Mouse (Mus musculus) layer of hippocampus, adult 18-20 months (tissue): Measurements from ENCODE around the gene Zfp991. TPM values are rescaled to one million over a fixed set of nuclear protein-coding genes. Genes with fewer than 3 reads are reported as not detected.
"Not testable (repeated sequence)": the region's sequence is repeated elsewhere in the genome, so short reads cannot be mapped to it uniquely, and the experiment has no call there.

Source experiments
- DNase-seq, 2 experiments: peaks; one replicate each; pipeline ENCODE4 v3.0.0; 2022; ENCODE audit warnings: low spot score in 2 of 2
- long read RNA-seq: library from polyadenylated mRNA; stranded (forward); transcript quantifications from one replicate; pipeline ENCODE4 v2.0.0, GENCODE M21; 2021
- total RNA-seq, 2 experiments: library from RNA; stranded (reverse); gene quantifications; 2 replicates each; pipeline ENCODE4 v1.2.3; 2021

Gene Zfp991
- 1 to 10 TPM; 6.9 to 8.8 TPM for total RNA-seq
- long read RNA-seq, partial matches to known transcripts: 0 of 3 reads
- long read RNA-seq, other reads (novel, unspliced or antisense): 3 of 3 reads

- not testable (repeated sequence) for DNase-seq
These were observed at the start of gene Zfp991 for GRCm38 (mm10) chr4:147131837-147132459. Gene Zfp991 (plus strand): TSS chr4:147132038.

GRCm38 (mm10) chr4:147095641-147096040 lies 36.2 kb upstream of the Zfp991 start:
- not testable (repeated sequence) for DNase-seq

- peak in 1 of 2 experiments; percentile 45 for DNase-seq
These were observed 29.9 kb upstream of the Zfp991 start for GRCm38 (mm10) chr4:147101666-147102626.

- DNase-seq: not testable (repeated sequence)
These were observed 28.0 kb upstream of the Zfp991 start for GRCm38 (mm10) chr4:147103814-147104213.

- DNase-seq: not testable (repeated sequence)
These were observed 14.0 kb upstream of the Zfp991 start for GRCm38 (mm10) chr4:147117839-147118238.

- DNase-seq: not testable (repeated sequence)
These were observed 9.6 kb upstream of the Zfp991 start for GRCm38 (mm10) chr4:147122286-147122685.

- DNase-seq: not testable (repeated sequence)
These were observed 8.0 kb upstream of the Zfp991 start for GRCm38 (mm10) chr4:147123797-147124196.

- DNase-seq: not testable (repeated sequence)
These were observed 7.2 kb upstream of the Zfp991 start for GRCm38 (mm10) chr4:147124400-147125306.

- not testable (repeated sequence) for DNase-seq
These were observed 6.5 kb upstream of the Zfp991 start for GRCm38 (mm10) chr4:147125326-147125725.

- DNase-seq: not testable (repeated sequence)
These were observed 6.0 kb upstream of the Zfp991 start for GRCm38 (mm10) chr4:147125870-147126269.

- not testable (repeated sequence) for DNase-seq
These were observed 5.4 kb upstream of the Zfp991 start for GRCm38 (mm10) chr4:147126435-147126834.

- DNase-seq: not testable (repeated sequence)
These were observed 4.7 kb upstream of the Zfp991 start for GRCm38 (mm10) chr4:147127137-147127536.

- DNase-seq: not testable (repeated sequence)
These were observed 3.7 kb upstream of the Zfp991 start for GRCm38 (mm10) chr4:147128152-147128551.

- not testable (repeated sequence) for DNase-seq
These were observed 1.8 kb downstream of the Zfp991 start for GRCm38 (mm10) chr4:147133596-147133995.

- DNase-seq: not testable (repeated sequence)
These were observed 9.9 kb downstream of the Zfp991 start for GRCm38 (mm10) chr4:147141757-147142156.

GRCm38 (mm10) chr4:147165282-147165681 lies 33.4 kb downstream of the Zfp991 start:
- DNase-seq: not testable (repeated sequence)

GRCm38 (mm10) chr4:147170547-147170946 lies 38.7 kb downstream of the Zfp991 start:
- DNase-seq: not testable (repeated sequence)

- not testable (repeated sequence) for DNase-seq
These were observed 39.7 kb downstream of the Zfp991 start for GRCm38 (mm10) chr4:147171557-147171956.

- DNase-seq: not testable (repeated sequence)
These were observed 44.5 kb downstream of the Zfp991 start for GRCm38 (mm10) chr4:147176279-147176880.

- DNase-seq: not testable (repeated sequence)
These were observed 49.4 kb downstream of the Zfp991 start for GRCm38 (mm10) chr4:147181141-147181685.
